Mouse (Mus musculus) liver, postnatal 0 days (tissue): ENCODE measurements around the gene Zfand4.

Experiments
- CTCF ChIP-seq: sonication (generic); IDR thresholded peaks from 2 replicates; pipeline ENCODE4 v1.5.1; 2016; ENCODE audit warnings: antibody characterized with exemption, low read depth
- EP300 ChIP-seq: IDR thresholded peaks from 2 replicates; pipeline ENCODE4 v1.6.1; 2016; ENCODE audit warnings: antibody characterized with exemption, low read depth, mild to moderate bottlenecking

- TF ChIP-seq EP300 (no peak), CTCF (no peak)
Measured at GRCm38 (mm10) chr6:116240371-116240770, 23.7 kb upstream of the Zfand4 start.
